Mouse (Mus musculus) frontal cortex, postnatal 36 days (tissue): ENCODE results near the gene Gpt2.
A peak's percentile ranks its signal among the peaks of the same experiment; 100 is the strongest.

ENCODE experiments used
- DNase-seq, 2 experiments: peaks; one replicate each; pipeline ENCODE4 v3.0.0; 2022; ENCODE audit warnings: low spot score in 2 of 2

The Gpt2 gene

GRCm38 (mm10) chr8:85487906-85488620 lies 4.3 kb upstream of the Gpt2 start:
- no peak for DNase-seq

DNA sequence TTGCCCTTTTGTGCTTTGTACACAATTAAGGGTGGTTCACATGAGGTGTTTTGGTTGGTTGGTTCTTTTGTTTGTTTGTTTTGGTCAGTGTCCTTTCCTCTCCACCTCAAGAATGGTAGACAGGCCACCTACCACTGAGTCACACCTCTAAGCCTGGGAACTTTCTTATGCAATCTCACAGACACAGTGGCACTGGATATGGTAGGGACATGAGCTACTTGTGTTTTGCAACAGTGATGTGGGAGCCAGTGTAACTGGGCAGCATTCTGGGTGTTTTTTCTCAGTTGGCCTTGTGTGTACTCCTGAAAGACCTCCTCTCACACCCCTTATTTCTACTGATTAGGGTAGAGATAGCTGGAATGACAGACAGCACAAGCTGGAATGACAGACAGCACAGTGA lies 3.7 kb upstream of the Gpt2 start:
- DNase-seq: no peak

GRCm38 (mm10) chr8:85489546-85489945 lies 2.8 kb upstream of the Gpt2 start:
- no peak for DNase-seq

DNA sequence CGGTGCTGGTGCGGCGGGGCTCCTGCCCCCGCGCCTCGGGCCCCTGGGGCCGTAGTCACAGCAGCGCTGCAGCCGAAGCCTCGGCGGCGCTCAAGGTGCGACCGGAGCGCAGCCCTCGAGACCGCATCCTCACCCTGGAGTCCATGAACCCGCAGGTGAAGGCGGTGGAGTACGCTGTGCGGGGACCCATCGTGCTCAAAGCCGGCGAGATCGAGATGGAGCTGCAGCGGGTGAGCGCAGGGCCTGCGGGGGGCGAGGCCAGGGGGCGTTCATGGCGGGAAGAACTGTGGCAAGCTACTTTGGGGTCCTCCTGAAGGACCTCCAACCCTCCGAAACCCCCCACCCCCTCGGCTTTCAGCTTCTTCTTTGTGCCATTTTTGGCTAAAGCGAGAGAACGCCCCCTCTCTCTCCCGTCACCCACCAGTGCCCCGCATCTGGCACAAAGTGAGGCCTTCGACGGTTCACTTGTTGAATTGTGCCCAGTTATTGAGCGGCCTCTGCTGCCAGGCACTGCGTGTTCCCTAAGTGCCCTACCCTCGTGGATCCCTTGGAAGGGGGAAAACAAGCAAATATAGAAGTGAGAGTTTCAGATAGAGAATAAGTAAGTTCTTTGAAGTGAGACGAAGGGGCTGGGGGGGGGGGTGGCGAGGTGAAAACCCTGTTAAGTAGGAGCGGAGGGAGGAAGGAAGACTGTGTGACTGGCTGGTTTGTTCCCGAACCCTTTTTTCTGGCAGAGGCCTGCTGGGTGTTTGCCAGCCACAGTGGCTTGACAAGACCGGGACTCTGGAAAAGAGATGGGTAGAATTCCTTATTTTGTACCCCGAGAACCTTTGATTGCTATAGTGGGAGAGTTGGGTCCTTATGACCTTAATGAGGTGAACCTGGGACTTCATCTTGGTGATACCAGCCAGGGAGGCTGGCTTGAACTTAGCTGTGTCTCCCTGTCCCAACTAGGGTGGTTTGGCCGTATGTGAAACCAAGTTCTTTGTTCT lies 860 bp downstream of the Gpt2 start:
- DNase-seq: peak; percentile 32 to 53

GRCm38 (mm10) chr8:85496125-85496524 lies 3.7 kb downstream of the Gpt2 start:
- DNase-seq: no peak

DNA sequence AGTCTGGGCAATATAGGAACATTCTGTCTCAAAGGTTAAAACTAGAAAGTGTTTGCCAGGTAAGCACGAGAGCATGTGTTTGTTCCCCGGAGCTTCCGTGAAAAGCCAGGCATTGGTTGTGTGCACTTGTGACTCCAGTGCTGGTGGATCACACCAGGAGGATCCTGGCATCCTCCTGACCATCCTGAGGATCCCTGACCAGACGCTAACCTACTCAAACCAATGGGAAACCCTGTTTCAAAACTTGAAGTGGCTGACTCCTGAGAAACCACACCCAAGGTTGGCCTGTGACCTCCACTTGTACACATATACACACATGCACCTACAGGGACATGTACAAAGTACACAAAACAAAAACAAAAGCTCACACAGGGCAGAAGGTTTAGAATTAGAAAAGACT lies 4.4 kb downstream of the Gpt2 start:
- DNase-seq: no peak

DNA sequence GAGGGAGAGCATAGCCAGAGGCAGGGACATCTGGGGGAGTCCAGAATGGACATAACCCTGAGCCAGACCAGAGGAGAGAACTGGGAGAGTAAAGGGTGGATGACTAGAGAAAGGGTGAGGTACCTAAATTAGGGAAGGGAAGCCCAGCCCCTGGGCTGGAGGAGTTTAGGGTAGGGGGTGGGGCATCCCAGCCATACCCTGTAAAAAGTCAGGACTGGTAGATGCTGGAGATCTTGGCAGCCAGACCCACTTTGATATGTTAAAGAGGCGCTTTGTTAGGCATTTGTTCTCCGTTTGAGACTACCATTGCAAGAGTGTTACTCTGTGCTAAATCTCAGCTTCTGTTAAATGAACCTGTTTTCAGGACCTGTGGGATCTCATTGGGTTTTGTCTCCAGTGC lies 6.2 kb downstream of the Gpt2 start:
- no peak for DNase-seq

GRCm38 (mm10) chr8:85500460-85500859 lies 8.1 kb downstream of the Gpt2 start:
- DNase-seq: no peak

GRCm38 (mm10) chr8:85500955-85501685 lies 8.7 kb downstream of the Gpt2 start:
- peak; percentile 50 to 58 for DNase-seq

- no peak for DNase-seq
These were observed 10.0 kb downstream of the Gpt2 start for GRCm38 (mm10) chr8:85502381-85502780.

DNA sequence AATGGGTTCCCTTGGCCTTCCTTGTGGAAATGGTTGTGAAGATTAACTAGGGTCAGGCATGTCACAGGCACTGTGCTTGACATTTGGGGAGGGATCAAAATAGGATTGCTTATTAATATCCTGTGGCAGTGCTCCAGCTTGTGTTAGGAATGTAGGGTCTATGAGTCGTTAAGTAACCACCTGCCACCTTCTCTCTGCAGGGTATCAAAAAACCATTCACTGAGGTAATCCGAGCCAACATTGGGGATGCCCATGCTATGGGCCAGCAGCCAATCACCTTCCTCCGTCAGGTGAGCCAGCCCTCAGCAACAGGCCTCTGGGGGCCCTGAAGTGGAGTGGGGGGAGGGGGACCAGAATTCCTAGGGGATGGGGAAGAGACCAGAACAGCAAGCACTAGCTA lies 10.7 kb downstream of the Gpt2 start:
- no peak for DNase-seq

DNA sequence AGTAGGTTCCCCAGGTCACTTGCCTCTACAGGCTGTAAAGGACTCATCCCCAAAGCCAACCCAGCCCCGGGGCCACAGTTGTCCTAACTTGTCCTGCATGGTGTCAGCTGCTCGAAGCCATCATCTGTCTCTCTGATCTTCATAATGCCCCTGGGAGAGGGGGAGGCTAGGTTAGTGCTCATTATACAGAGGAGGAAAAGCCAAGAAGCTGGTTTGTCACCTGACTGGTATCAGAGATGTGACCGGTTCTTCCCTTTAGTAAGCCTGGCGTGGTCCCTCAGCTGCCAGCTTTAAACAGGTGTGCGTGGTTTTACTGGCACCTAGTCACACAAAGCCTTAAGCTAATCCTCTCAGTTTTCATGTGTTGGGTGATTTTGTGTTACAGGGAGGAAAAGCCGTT lies 12.3 kb downstream of the Gpt2 start:
- DNase-seq: no peak

- no peak for DNase-seq
These were observed 14.2 kb downstream of the Gpt2 start for GRCm38 (mm10) chr8:85506620-85507019.

- DNase-seq: no peak
These were observed 16.3 kb downstream of the Gpt2 start for GRCm38 (mm10) chr8:85508661-85509060.

DNA sequence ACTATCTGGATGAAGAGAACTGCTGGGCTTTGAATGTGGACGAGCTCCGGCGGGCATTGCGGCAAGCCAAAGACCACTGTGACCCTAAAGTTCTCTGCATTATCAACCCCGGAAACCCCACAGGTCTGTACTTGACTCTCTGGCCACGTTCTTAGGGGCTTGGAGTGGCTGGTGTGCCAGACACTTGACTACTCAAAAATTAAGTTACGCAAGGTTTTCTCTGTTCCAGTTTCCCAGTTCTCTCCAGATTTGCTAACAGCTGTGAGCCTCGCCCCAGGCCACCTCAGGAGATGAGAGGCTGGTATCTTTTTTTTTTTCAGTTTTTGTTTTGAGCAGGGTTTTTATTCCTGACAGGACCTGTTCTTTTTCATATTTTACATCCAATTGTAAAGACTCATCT lies 19.9 kb downstream of the Gpt2 start:
- no peak for DNase-seq

- no peak for DNase-seq
These were observed 20.9 kb downstream of the Gpt2 start for GRCm38 (mm10) chr8:85513283-85513682.

DNA sequence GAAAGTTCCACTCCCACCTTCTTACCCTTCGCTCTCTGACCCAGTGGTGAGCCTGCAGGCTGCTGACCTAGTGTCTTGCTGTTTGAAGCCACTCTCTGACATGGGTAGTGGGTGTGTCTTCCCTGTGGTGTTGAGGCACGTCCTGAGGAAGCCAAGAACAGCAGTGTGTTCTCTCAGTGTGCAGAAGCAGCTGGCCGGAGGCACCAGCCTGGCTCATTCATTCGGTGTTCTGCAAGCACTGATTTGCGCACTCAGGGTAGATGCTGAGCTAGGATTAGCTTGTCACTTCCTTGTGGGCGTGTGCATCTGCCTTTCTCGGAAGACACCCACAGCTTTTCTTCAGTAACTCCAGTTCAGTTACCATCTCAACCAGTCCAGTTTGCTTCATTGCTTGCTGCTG lies 23.0 kb downstream of the Gpt2 start:
- DNase-seq: peak; percentile 63 to 87

DNA sequence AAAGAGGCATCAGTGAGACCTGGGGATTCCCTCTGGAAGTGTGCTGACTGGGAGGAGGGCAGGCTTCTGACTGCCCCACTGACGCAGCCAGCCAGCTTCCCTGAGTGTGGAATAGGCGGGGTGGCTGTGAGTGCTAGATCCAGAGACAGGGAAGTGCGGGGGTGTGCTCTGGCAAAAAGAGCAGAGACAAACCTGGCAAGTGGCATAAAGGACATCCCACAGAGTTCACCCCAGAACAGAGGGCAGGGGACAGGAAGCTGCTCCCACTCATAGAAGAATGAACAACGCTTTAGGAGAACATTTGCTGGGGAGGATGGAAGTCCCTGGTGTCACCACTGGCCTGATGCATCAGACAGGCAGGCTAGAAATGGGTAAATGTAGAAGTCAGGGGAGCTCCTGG lies 25.0 kb downstream of the Gpt2 start:
- peak; percentile 68 to 71 for DNase-seq

DNA sequence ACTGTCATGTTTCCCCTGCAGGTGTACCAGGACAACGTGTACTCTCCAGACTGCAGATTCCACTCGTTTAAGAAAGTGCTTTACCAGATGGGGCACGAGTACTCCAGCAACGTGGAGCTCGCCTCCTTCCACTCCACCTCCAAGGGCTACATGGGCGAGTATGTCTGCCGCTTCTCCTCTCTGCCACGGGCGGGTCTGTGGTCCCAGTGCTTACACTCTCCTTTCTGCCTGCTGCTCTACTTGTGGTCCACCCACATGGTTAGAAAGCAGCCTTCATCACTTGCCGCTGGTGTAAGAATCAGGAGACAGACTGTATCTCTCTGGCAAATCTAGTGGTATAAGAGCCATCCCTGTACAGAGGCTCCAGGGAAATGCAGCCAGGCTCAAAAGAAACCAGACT lies 25.6 kb downstream of the Gpt2 start:
- DNase-seq: peak; percentile 61 to 68

DNA sequence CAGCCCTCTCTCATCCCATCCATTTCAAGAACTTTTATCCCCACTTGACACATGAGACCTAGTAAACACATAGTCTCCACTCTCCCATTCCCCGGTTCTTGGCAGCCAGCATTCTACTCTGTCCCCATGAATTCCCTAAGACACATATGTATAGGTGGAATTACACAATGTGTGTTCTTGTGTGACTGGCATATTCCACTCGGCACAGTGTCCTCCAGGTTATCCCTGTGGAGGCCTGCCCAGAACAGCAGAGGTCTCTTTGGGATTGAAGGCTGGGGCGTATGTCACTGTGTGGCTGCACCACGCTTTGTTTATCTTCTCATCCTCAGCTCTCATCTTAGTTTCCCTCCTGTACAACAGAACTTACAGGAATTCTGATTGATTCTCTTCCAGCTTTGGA lies 28.2 kb downstream of the Gpt2 start:
- no peak for DNase-seq

DNA sequence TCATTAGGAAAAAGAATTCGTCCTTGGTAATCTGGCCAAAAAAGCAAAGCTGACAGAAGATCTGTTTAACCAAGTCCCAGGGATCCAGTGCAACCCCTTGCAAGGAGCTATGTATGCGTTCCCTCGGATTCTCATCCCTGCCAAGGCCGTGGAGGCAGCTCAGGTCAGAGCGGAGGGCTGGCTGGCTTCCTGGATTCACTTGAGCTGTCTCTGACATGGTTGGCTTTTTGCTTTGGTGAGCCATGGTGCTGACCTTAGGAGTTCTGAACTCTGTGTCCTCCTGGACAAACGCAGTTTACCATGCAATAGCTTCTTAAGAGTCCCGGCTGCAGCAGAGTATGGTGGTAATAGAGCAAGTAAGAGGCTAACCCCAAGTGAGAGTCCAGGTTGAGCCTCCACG lies 29.0 kb downstream of the Gpt2 start:
- no peak for DNase-seq

DNA sequence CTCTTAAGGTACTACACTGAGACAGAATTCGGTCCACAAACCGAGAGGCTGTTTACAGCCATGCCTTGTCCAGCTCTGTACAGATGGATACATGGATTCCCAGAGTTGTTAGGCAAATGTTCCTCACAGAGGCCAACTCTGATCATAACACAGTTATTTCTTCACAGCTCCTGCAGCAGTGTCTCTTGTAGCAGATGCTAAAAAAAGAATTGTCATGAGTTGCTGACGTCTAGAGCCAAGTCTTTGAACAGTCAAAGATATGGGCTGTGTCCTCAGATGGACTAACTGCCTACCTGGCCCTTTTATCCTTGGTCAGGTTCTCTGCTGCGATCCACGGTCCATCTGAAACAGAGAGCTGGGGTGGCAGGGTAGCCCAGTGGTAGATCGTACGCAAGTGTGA lies 31.7 kb downstream of the Gpt2 start:
- peak in 1 of 2 experiments; percentile 41 for DNase-seq
